Mouse (Mus musculus): ENCODE results near the gene Olfr1099. TPM values are rescaled to one million over a fixed set of nuclear protein-coding genes. Genes with fewer than 3 reads are reported as not detected.

The Olfr1099 gene
- total RNA-seq (2023): not detected

GRCm38 (mm10) chr2:86960593-86960992 lies at the start of gene Olfr1099:
Gene Olfr1099, minus strand, starts transcription at chr2:86960693.

GRCm38 (mm10) chr2:86998098-86998497 lies 37.6 kb upstream of the Olfr1099 start, which contains the start of gene Olfr1102:
Gene Olfr1102, plus strand, starts transcription at chr2:86998398.

GRCm38 (mm10) chr2:86991121-86991520 lies 30.6 kb upstream of the Olfr1099 start, which contains the start of gene Olfr1101:
Gene Olfr1101, minus strand, starts transcription at chr2:86991221.

GRCm38 (mm10) chr2:86979854-86980253 lies 19.4 kb upstream of the Olfr1099 start, which contains the start of gene Olfr1100:
Gene Olfr1100, minus strand, starts transcription at chr2:86979954.

GRCm38 (mm10) chr2:86924445-86924844 lies 36.0 kb downstream of the Olfr1099 start, which contains the start of gene Olfr1098:
Gene Olfr1098, minus strand, starts transcription at chr2:86924545.

Other genes with a start within 250 kb of the Olfr1099 start
- not detected for gene Olfr1089, start 227.0 kb downstream of the Olfr1099 start, total RNA-seq (2023)
- not detected for gene Olfr1090, start 201.7 kb downstream of the Olfr1099 start, total RNA-seq (2023)
- not detected for gene Olfr1093, start 178.2 kb downstream of the Olfr1099 start, total RNA-seq (2023)
- not detected for gene Olfr141, start 150.7 kb downstream of the Olfr1099 start, total RNA-seq (2023)
- not detected for gene Olfr1094, start 136.0 kb downstream of the Olfr1099 start, total RNA-seq (2023)
- gene Olfr1095, start 109.0 kb downstream of the Olfr1099 start, total RNA-seq (2023): not detected
- not detected for gene Gm13723, start 85.9 kb downstream of the Olfr1099 start, total RNA-seq (2023)
- not detected for gene Olfr1097, start 68.5 kb downstream of the Olfr1099 start, total RNA-seq (2023)
- not detected for gene Olfr1098, start 36.1 kb downstream of the Olfr1099 start, total RNA-seq (2023)
- gene Olfr1100, start 19.3 kb upstream of the Olfr1099 start, total RNA-seq (2023): not detected
- not detected for gene Olfr1101, start 30.5 kb upstream of the Olfr1099 start, total RNA-seq (2023)
- not detected for gene Olfr1102, start 37.7 kb upstream of the Olfr1099 start, total RNA-seq (2023)
- gene Olfr1104, start 66.4 kb upstream of the Olfr1099 start, total RNA-seq (2023): not detected
- not detected for gene Olfr1105, start 75.8 kb upstream of the Olfr1099 start, total RNA-seq (2023)
- not detected for gene Olfr1106, start 91.6 kb upstream of the Olfr1099 start, total RNA-seq (2023)
- gene Olfr1107, start 115.1 kb upstream of the Olfr1099 start, total RNA-seq (2023): not detected
- not detected for gene Olfr1109, start 135.3 kb upstream of the Olfr1099 start, total RNA-seq (2023)
- gene Olfr259, start 153.9 kb upstream of the Olfr1099 start, total RNA-seq (2023): not detected
- gene Olfr1110, start 179.6 kb upstream of the Olfr1099 start, total RNA-seq (2023): not detected
- not detected for gene Olfr1111, start 191.9 kb upstream of the Olfr1099 start, total RNA-seq (2023)
- gene Olfr1112, start 227.1 kb upstream of the Olfr1099 start, total RNA-seq (2023): not detected
- gene Olfr1113, start 248.3 kb upstream of the Olfr1099 start, total RNA-seq (2023): not detected

Measured in neutrophil, adult 83 days (primary cell).